Mouse (Mus musculus) thymus, adult 2 months (tissue): ENCODE results near the gene Ece2.

Source experiments
- CTCF ChIP-seq: fragments of 200-500 bp; IDR thresholded peaks from 2 replicates; pipeline ENCODE4 v1.5.1; 2012; ENCODE audit warnings: mild to moderate bottlenecking, control low read depth, low read length, moderate library complexity, borderline replicate concordance; ENCODE audit not compliant: control insufficient read depth, poor library complexity, insufficient read depth; ENCODE audit errors: extremely low read depth
- POLR2A ChIP-seq: fragments of 200-500 bp; IDR thresholded peaks from 2 replicates; pipeline ENCODE4 v1.6.1; 2012; ENCODE audit warnings: mild to moderate bottlenecking, low read length, control low read depth, moderate library complexity; ENCODE audit not compliant: control insufficient read depth, poor library complexity, insufficient read depth; ENCODE audit errors: extremely low read depth

GRCm38 (mm10) chr16:20595060-20595673, 34.5 kb upstream of the Ece2 start:
- TF ChIP-seq CTCF (no peak), POLR2A (no peak)
